Mouse (Mus musculus) liver, embryonic 14.5 days (tissue): ENCODE results near the gene Rtn1. TPM values are rescaled to one million over a fixed set of nuclear protein-coding genes. Genes with fewer than 3 reads are reported as not detected.

ENCODE experiments used
- ATAC-seq: fragments of 200-750 bp; cut with Nextera tagmentation; 2 replicates; pipeline ENCODE4 v1.8.0; 2017; ENCODE audit warnings: moderate number of reproducible peaks, mild to moderate bottlenecking, moderate library complexity; ENCODE audit not compliant: insufficient read depth
- DNase-seq, 3 experiments: peaks; one replicate each; pipeline ENCODE4 v3.0.0-alpha.2; 2012 to 2013; ENCODE audit warnings: low read depth in 3 of 3, low spot score in 3 of 3
- H3K27ac ChIP-seq: fragments of 300-500 bp; sonication (generic); 2 replicates; pipeline ENCODE4 v1.5.1; 2014; ENCODE audit warnings: moderate library complexity, mild to moderate bottlenecking, control low read depth, inconsistent platforms
- H3K27me3 ChIP-seq: fragments of 300-500 bp; sonication (generic); 2 replicates; pipeline ENCODE4 v1.6.1; 2014; ENCODE audit warnings: mild to moderate bottlenecking, low read length, moderate library complexity; ENCODE audit not compliant: control insufficient read depth, insufficient read depth
- H3K36me3 ChIP-seq: fragments of 300-500 bp; sonication (generic); replicated peaks from 2 replicates; pipeline ENCODE4 v1.6.1; 2014; ENCODE audit warnings: low read depth; ENCODE audit not compliant: control insufficient read depth, insufficient read depth
- H3K4me1 ChIP-seq, 2 experiments: fragments of 200-500 bp in 1 of 2; fragments of 300-500 bp in 1 of 2; sonication (generic) in 1 of 2; replicated peaks; 2 replicates each; pipeline ENCODE4 v1.6.1; 2012 to 2014; ENCODE audit warnings: antibody characterized with exemption in 1 of 2, inconsistent platforms in 1 of 2, low read length in 1 of 2; ENCODE audit not compliant: control insufficient read depth in 2 of 2, insufficient read depth in 2 of 2
- H3K4me2 ChIP-seq: fragments of 300-500 bp; sonication (generic); 2 replicates; pipeline ENCODE4 v1.6.1; 2014; ENCODE audit warnings: low read depth, mild to moderate bottlenecking, control low read depth, moderate library complexity
- H3K4me3 ChIP-seq, 2 experiments: fragments of 200-500 bp in 1 of 2; fragments of 300-500 bp in 1 of 2; sonication (generic) in 1 of 2; 2 replicates each; pipeline ENCODE4 v1.5.1; 2012 to 2014; ENCODE audit warnings: low read depth in 2 of 2, low read length in 2 of 2, mild to moderate bottlenecking in 2 of 2, control low read depth in 1 of 2, inconsistent platforms in 1 of 2, moderate library complexity in 1 of 2; ENCODE audit not compliant: insufficient read depth in 1 of 2
- H3K9ac ChIP-seq: fragments of 300-500 bp; sonication (generic); replicated peaks from 2 replicates; pipeline ENCODE4 v1.6.1; 2014; ENCODE audit warnings: mild to moderate bottlenecking, control low read depth, moderate library complexity
- H3K9me3 ChIP-seq: fragments of 300-500 bp; sonication (generic); 2 replicates; pipeline ENCODE4 v1.6.1; 2016; ENCODE audit warnings: low read length, mixed read lengths; ENCODE audit not compliant: control insufficient read depth
- CTCF ChIP-seq: IDR thresholded peaks from 2 replicates; pipeline ENCODE4 v1.5.1; 2016; ENCODE audit warnings: antibody characterized with exemption, low read depth, control low read depth
- EP300 ChIP-seq: IDR thresholded peaks from 2 replicates; pipeline ENCODE4 v1.6.1; 2016; ENCODE audit warnings: antibody characterized with exemption, low read depth
- WGBS: fragments of 180-500 bp; shearing (Covaris S2); extraction: QIAGEN DNeasy Blood & Tissue Kit; methylation state at CpG from one replicate; pipeline ENCODE4 v1.1.7; 2014; ENCODE audit not compliant: insufficient replicate concordance; 5-methylcytosine and 5-hydroxymethylcytosine counted together
- polyA plus RNA-seq, 2 experiments: library from polyadenylated mRNA; depleted of rRNA in 1 of 2; stranded (reverse) in 1 of 2; unstranded in 1 of 2; fragments of >200 nt; fragmentation: Nextera tagmentation in 1 of 2; extraction: Ambion mirVana in 1 of 2; gene quantifications; 2 replicates each; pipeline versions ENCODE4 v1.2.1 to v1.2.3; 2012 to 2014

The Rtn1 gene
- polyA plus RNA-seq, 2 experiments: 0.63 to 1.5 TPM

- 56% methylated on average over 12 of the region's 12 CpGs for WGBS
- no peak overlapping the region for H3K4me2 ChIP-seq
- no peak for ATAC-seq
These were observed 43.4 kb downstream of the Rtn1 start for GRCm38 (mm10) chr12:72365231-72366103.

GRCm38 (mm10) chr12:72364543-72364942 is 44.3 kb downstream of the Rtn1 start:
- H3K9ac ChIP-seq: no peak overlapping the region
- H3K4me2 ChIP-seq: no peak overlapping the region
- no peaks in the 10 kb centered on the region for H3K9me3 ChIP-seq
- 65% methylated on average over 5 of the region's 5 CpGs for WGBS
- H3K36me3 ChIP-seq: no peaks in the 10 kb centered on the region
- no peak overlapping the region for H3K4me3 ChIP-seq
- no peaks in the 10 kb centered on the region for H3K27me3 ChIP-seq
- H3K4me1 ChIP-seq: no peaks in the 10 kb centered on the region
- no peak for ATAC-seq
- H3K27ac ChIP-seq: no peak overlapping the region
- no peak for DNase-seq
- TF ChIP-seq CTCF (no peak), EP300 (no peak)

More at GRCm38 (mm10) chr12:72365231-72366103, 43.4 kb downstream of the Rtn1 start:
- no peak overlapping the region for H3K9ac ChIP-seq
- no peak for DNase-seq
- H3K4me1 ChIP-seq: no peaks in the 10 kb centered on the region
- TF ChIP-seq CTCF: no peak
- TF ChIP-seq EP300: no peak
- H3K36me3 ChIP-seq: no peaks in the 10 kb centered on the region
- no peak overlapping the region for H3K4me3 ChIP-seq
- H3K9me3 ChIP-seq: no peaks in the 10 kb centered on the region
- no peak overlapping the region for H3K27ac ChIP-seq
- H3K27me3 ChIP-seq: no peaks in the 10 kb centered on the region

GRCm38 (mm10) chr12:72361701-72362354 is 47.0 kb downstream of the Rtn1 start:
- Histone ChIP-seq H3K27ac (no peak overlapping the region), H3K27me3 (no peaks in the 10 kb centered on the region), H3K4me1 (no peaks in the 10 kb centered on the region), H3K9ac (no peak overlapping the region), H3K4me2 (no peak overlapping the region), H3K36me3 (no peaks in the 10 kb centered on the region), H3K9me3 (no peaks in the 10 kb centered on the region), H3K4me3 (no peak overlapping the region)
- no peak for TF ChIP-seq EP300
- no peak for TF ChIP-seq CTCF
- peak in 1 of 3 experiments; percentile 0 for DNase-seq
- ATAC-seq: peak; percentile 33; the same call in 1 of the 2 replicates
- 10% methylated on average over 9 of the region's 9 CpGs for WGBS

GRCm38 (mm10) chr12:72360926-72361615 is 47.8 kb downstream of the Rtn1 start:
- H3K4me2 ChIP-seq: no peak overlapping the region
- no peak overlapping the region for H3K4me3 ChIP-seq
- 56% methylated on average over 5 of the region's 5 CpGs for WGBS

More at GRCm38 (mm10) chr12:72360926-72361615, 47.8 kb downstream of the Rtn1 start:
- ATAC-seq (no peak), DNase-seq (no peak)
- Histone ChIP-seq H3K36me3 (no peaks in the 10 kb centered on the region), H3K9ac (no peak overlapping the region), H3K27ac (no peak overlapping the region), H3K4me1 (no peaks in the 10 kb centered on the region), H3K9me3 (no peaks in the 10 kb centered on the region), H3K27me3 (no peaks in the 10 kb centered on the region)
- no peak for TF ChIP-seq EP300
- TF ChIP-seq CTCF: no peak
